Mouse (Mus musculus) CH12.LX (cell line): Measurements from ENCODE around the gene Macrod1. TPM values are rescaled to one million over a fixed set of nuclear protein-coding genes. Genes with fewer than 3 reads are reported as not detected.

Source experiments
- DNase-seq: peaks from one replicate; pipeline ENCODE4 v3.0.0-alpha.2; 2013; ENCODE audit errors: extremely low read depth
- H3K27ac ChIP-seq: 2 replicates; pipeline ENCODE4 v1.5.1; 2012; ENCODE audit warnings: low read depth, mild to moderate bottlenecking, control low read depth, moderate library complexity; ENCODE audit not compliant: insufficient read depth
- H3K27me3 ChIP-seq: replicated peaks from 2 replicates; pipeline ENCODE3; 2012; ENCODE audit warnings: inconsistent platforms
- H3K36me3 ChIP-seq, 2 experiments: replicated peaks in 1 of 2; 2 replicates each; pipeline versions ENCODE3 to v1.6.1; 2012; ENCODE audit warnings: inconsistent platforms in 1 of 2, low read length in 1 of 2, mild to moderate bottlenecking in 1 of 2, mixed read lengths in 1 of 2, moderate library complexity in 1 of 2; ENCODE audit not compliant: control insufficient read depth in 1 of 2, insufficient read depth in 1 of 2
- H3K4me1 ChIP-seq, 2 experiments: 2 replicates each; pipeline ENCODE4 v1.6.1; 2012; ENCODE audit warnings: inconsistent platforms in 1 of 2, moderate library complexity in 1 of 2; ENCODE audit not compliant: insufficient read depth in 2 of 2, control insufficient read depth in 1 of 2
- H3K4me2 ChIP-seq: 2 replicates; pipeline ENCODE4 v1.6.1; 2012; ENCODE audit warnings: low read depth, mild to moderate bottlenecking, control low read depth; ENCODE audit not compliant: poor library complexity, insufficient read depth, severe bottlenecking
- H3K4me3 ChIP-seq, 3 experiments: fragments of 150-350 bp in 1 of 3; sonication (generic) in 1 of 3; replicated peaks in 1 of 3; 2 replicates each; pipeline versions ENCODE3 to v1.5.1; 2011 to 2012; ENCODE audit warnings: low read depth in 2 of 3, low read length in 2 of 3, mild to moderate bottlenecking in 2 of 3, moderate library complexity in 2 of 3, control low read depth in 1 of 3, improper control_type of control experiment in 1 of 3, inconsistent platforms in 1 of 3, mixed read lengths in 1 of 3; ENCODE audit not compliant: poor library complexity in 1 of 3
- H3K79me2 ChIP-seq: replicated peaks from 2 replicates; pipeline ENCODE4 v1.6.1; 2012; ENCODE audit warnings: mild to moderate bottlenecking, moderate library complexity; ENCODE audit not compliant: control insufficient read depth, poor library complexity, insufficient read depth, severe bottlenecking; ENCODE audit errors: extremely low read depth
- H3K9ac ChIP-seq: 2 replicates; pipeline ENCODE4 v1.6.1; 2012; ENCODE audit warnings: low read depth, mild to moderate bottlenecking, control low read depth, moderate library complexity; ENCODE audit not compliant: insufficient read depth
- H3K9me3 ChIP-seq: replicated peaks from 2 replicates; pipeline ENCODE3; 2012; ENCODE audit warnings: low read length, inconsistent platforms, mixed read lengths
- CHD1 ChIP-seq: IDR thresholded peaks from 2 replicates; pipeline ENCODE4 v1.6.1; 2012; ENCODE audit warnings: low read depth, low read length, improper control_type of control experiment, inconsistent platforms
- CHD2 ChIP-seq: IDR thresholded peaks from 2 replicates; pipeline ENCODE4 v1.6.1; 2011; ENCODE audit warnings: low read length, improper control_type of control experiment
- CTCF ChIP-seq, 2 experiments: IDR thresholded peaks in 1 of 2; conservative IDR thresholded peaks in 1 of 2; 2 replicates each; pipeline ENCODE4 v1.5.1; 2011 to 2012; ENCODE audit warnings: low read depth in 2 of 2, low read length in 2 of 2, improper control_type of control experiment in 1 of 2, inconsistent platforms in 1 of 2, mild to moderate bottlenecking in 1 of 2, moderate library complexity in 1 of 2
- E2F4 ChIP-seq: IDR thresholded peaks from 2 replicates; pipeline ENCODE4 v1.6.1; 2011; ENCODE audit warnings: low read depth, low read length, improper control_type of control experiment; ENCODE audit not compliant: insufficient replicate concordance
- ELF1 ChIP-seq: IDR thresholded peaks from 2 replicates; pipeline ENCODE4 v1.6.1; 2014; ENCODE audit warnings: low read depth, mild to moderate bottlenecking, inconsistent platforms, low read length, improper control_type of control experiment
- EP300 ChIP-seq: IDR thresholded peaks from 2 replicates; pipeline ENCODE4 v1.6.1; 2011; ENCODE audit warnings: low read length, improper control_type of control experiment
- ETS1 ChIP-seq: conservative IDR thresholded peaks from 2 replicates; pipeline ENCODE4 v1.6.1; 2012; ENCODE audit warnings: low read depth, mild to moderate bottlenecking, inconsistent platforms, low read length, improper control_type of control experiment, moderate library complexity
- GABPA ChIP-seq: IDR thresholded peaks from 2 replicates; pipeline ENCODE4 v1.6.1; 2012; ENCODE audit warnings: low read depth, low read length, improper control_type of control experiment, inconsistent platforms; ENCODE audit not compliant: insufficient replicate concordance
- IRF4 ChIP-seq: IDR thresholded peaks from 2 replicates; pipeline ENCODE4 v1.6.1; 2014; ENCODE audit warnings: low read depth, mild to moderate bottlenecking, inconsistent platforms, low read length, improper control_type of control experiment
- JUND ChIP-seq: conservative IDR thresholded peaks from 2 replicates; pipeline ENCODE4 v1.6.1; 2011; ENCODE audit warnings: low read depth, low read length, improper control_type of control experiment
- KAT2A ChIP-seq: IDR thresholded peaks from 2 replicates; pipeline ENCODE4 v1.6.1; 2012; ENCODE audit warnings: low read length, improper control_type of control experiment, inconsistent platforms; ENCODE audit not compliant: insufficient replicate concordance
- MYC ChIP-seq: IDR thresholded peaks from 2 replicates; pipeline ENCODE4 v1.6.1; 2011; ENCODE audit warnings: low read depth, mild to moderate bottlenecking, improper control_type of control experiment, low read length
- NELFE ChIP-seq: IDR thresholded peaks from 2 replicates; pipeline ENCODE4 v1.6.1; 2011; ENCODE audit warnings: low read depth, low read length, improper control_type of control experiment
- NRF1 ChIP-seq: IDR thresholded peaks from 2 replicates; pipeline ENCODE4 v1.6.1; 2014; ENCODE audit warnings: low read depth, mild to moderate bottlenecking, inconsistent platforms, low read length, improper control_type of control experiment, moderate library complexity
- PAX5 ChIP-seq: IDR thresholded peaks from 2 replicates; pipeline ENCODE4 v1.6.1; 2012; ENCODE audit warnings: low read length, inconsistent platforms, mixed read lengths
- POLR2A ChIP-seq: IDR thresholded peaks from 2 replicates; pipeline ENCODE4 v1.6.1; 2011; ENCODE audit warnings: low read depth, mild to moderate bottlenecking, improper control_type of control experiment, low read length
- POLR2AphosphoS2 ChIP-seq: IDR thresholded peaks from 2 replicates; pipeline ENCODE4 v1.6.1; 2011; ENCODE audit warnings: low read depth, low read length, improper control_type of control experiment
- RAD21 ChIP-seq: IDR thresholded peaks from 2 replicates; pipeline ENCODE4 v1.6.1; 2011; ENCODE audit warnings: low read depth, mild to moderate bottlenecking, low read length, improper control_type of control experiment, moderate library complexity
- TBP ChIP-seq: conservative IDR thresholded peaks from 2 replicates; pipeline ENCODE4 v1.6.1; 2011; ENCODE audit warnings: low read depth, low read length, improper control_type of control experiment
- TCF12 ChIP-seq: IDR thresholded peaks from 2 replicates; pipeline ENCODE4 v1.6.1; 2014; ENCODE audit warnings: low read depth, mild to moderate bottlenecking, inconsistent platforms, low read length, improper control_type of control experiment
- ZC3H11A ChIP-seq: IDR thresholded peaks from 2 replicates; pipeline ENCODE4 v1.6.1; 2012; ENCODE audit warnings: low read depth, mild to moderate bottlenecking, inconsistent platforms, low read length, improper control_type of control experiment
- ZNF384 ChIP-seq: IDR thresholded peaks from 2 replicates; pipeline ENCODE4 v1.6.1; 2012; ENCODE audit warnings: low read depth, low read length, improper control_type of control experiment, inconsistent platforms
- dilution Hi-C: fragments of 300-500 bp; cut with MboI; formaldehyde crosslinking; loops from 2 replicates; pipeline ENCODE4 v1.14.3; 2020; ENCODE audit warnings: low sequenced_read_pairs; ENCODE audit not compliant: extremely low pct_unique_long_range_greater_than_20kb, extremely low pct_ligation_motif_present
- in situ Hi-C: fragments of 300-500 bp; cut with MboI; formaldehyde crosslinking; loops from 3 replicates; pipeline ENCODE4 v1.14.3; 2019; ENCODE audit warnings: low sequenced_read_pairs, low pct_ligation_motif_present, low pct_unique_long_range_greater_than_20kb, mixed read lengths
- polyA plus RNA-seq: library from polyadenylated mRNA; unstranded; fragments of >175 nt; gene quantifications from 2 replicates; pipeline ENCODE4 v1.2.1, GENCODE M21; 2012; ENCODE audit warnings: low read depth; ENCODE audit not compliant: insufficient read length
- total RNA-seq, 2 experiments: library from RNA; depleted of rRNA; stranded (reverse); fragments of 300-350 nt in 1 of 2; fragments of >200 nt in 1 of 2; gene quantifications; 2 replicates each; pipeline ENCODE4 v1.2.3; 2012 to 2014

The Macrod1 gene
- total and polyA plus RNA-seq, 3 experiments, result 1.0 TPM; not detected in 2

- no peak for DNase-seq
- dilution Hi-C loops, result no loop called here
- Histone ChIP-seq H3K27ac (no peak overlapping the region), H3K4me3 (no peak overlapping the region), H3K9me3 (no peaks in the 10 kb centered on the region), H3K36me3 (no peaks in the 10 kb centered on the region), H3K4me2 (no peak overlapping the region), H3K79me2 (no peaks in the 10 kb centered on the region), H3K4me1 (no peaks in the 10 kb centered on the region), H3K9ac (no peak overlapping the region), H3K27me3 (peaks cover 88% of the 10 kb centered on the region)
- in situ Hi-C loops, result no loop called here
- TF ChIP-seq RAD21 (peak; percentile 1; the same call in 1 of the 2 replicates), CTCF (conservative IDR thresholded peaks at IDR 0.05 in 1 of 2, IDR thresholded peaks at IDR 0.05 in 1 of 2; ENCODE audit: low read depth in 2 of 2, low read length in 2 of 2) (peak in 1 of 2 experiments; percentile 12; a peak in 2 of 4 replicates), IRF4 (no peak)
These were observed 47.4 kb downstream of the Macrod1 start for GRCm38 (mm10) chr19:7103993-7104401.

DNA sequence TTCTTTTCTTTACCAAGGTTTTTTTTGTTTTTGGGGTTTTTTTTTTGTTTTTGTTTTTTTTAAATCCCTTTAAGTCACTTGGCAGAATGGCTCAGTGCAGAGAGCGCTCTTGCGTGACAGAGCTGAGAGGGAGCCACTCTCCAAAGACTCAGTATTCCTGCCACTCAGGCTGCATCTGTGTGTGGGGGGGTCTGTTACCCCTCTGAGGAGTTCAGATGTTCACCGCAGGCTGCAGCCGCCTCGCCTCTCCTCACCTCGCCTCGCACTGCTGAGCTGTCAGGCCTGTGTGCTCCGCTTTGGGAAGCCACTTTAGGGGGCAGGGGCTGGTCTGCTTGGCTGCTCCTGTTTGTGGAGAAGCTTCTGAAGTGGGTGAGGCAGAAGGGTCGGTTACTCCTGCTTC lies 48.9 kb downstream of the Macrod1 start, which contains the start of gene Flrt1:
Gene Flrt1, minus strand, starts transcription at position 186 of the 400 bp plus-strand sequence.
- peaks cover 92% of the 10 kb centered on the region for H3K27me3 ChIP-seq
- H3K9ac ChIP-seq, result no peak within 1 kb of the TSS
- H3K27ac ChIP-seq, result no peak within 1 kb of the TSS
- no peaks in the 10 kb centered on the region for H3K79me2 ChIP-seq
- H3K4me3 ChIP-seq, result no peak within 1 kb of the TSS
- dilution Hi-C loops (no loop called here), in situ Hi-C loops (no loop called here)
- no peak for DNase-seq
- no peaks in the 10 kb centered on the region for H3K9me3 ChIP-seq
- H3K4me1 ChIP-seq, result no peaks in the 10 kb centered on the region
- no peaks in the 10 kb centered on the region for H3K36me3 ChIP-seq
- TF ChIP-seq IRF4, result no peak
- TF ChIP-seq ZNF384, result no peak
- no peak for TF ChIP-seq GABPA
- TF ChIP-seq CHD2, result no peak
- TF ChIP-seq PAX5, result no peak
- TF ChIP-seq, all 38 proteins: peak for 0
- H3K4me2 ChIP-seq, result no peak within 1 kb of the TSS

DNA sequence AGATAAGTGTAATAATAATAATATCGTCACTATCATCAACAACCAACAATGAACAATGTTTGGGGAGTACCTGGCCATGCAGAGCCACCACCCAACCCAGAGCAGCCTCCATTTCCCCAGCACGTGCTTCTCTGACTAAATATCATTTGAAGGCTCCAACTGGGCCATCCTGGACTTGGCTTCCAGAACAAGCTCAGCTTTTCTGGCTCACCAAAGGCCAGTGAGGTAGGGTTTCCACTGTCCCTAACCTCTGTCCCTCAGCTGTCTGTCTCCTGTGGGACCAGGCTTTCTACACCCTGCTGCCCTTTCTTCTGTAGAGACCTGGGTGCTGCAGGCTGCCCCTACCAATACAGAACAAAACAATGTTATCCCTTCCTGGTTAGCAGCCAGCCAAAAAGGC lies 50.0 kb downstream of the Macrod1 start:
- in situ Hi-C loops, result no loop called here
- no peak for TF ChIP-seq NELFE
- no peak for TF ChIP-seq ZC3H11A
- TF ChIP-seq PAX5, result no peak
- TF ChIP-seq EP300, result no peak
- no peak for TF ChIP-seq MYC
- no peak for TF ChIP-seq JUND
- TF ChIP-seq IRF4, result no peak
- TF ChIP-seq KAT2A, result no peak
- TF ChIP-seq ETS1, result no peak
- no peak for TF ChIP-seq POLR2AphosphoS2
- TF ChIP-seq E2F4, result no peak
- TF ChIP-seq ELF1, result no peak
- TF ChIP-seq POLR2A, result no peak
- no peak for TF ChIP-seq ZNF384
- TF ChIP-seq CHD1, result no peak
- no peak for TF ChIP-seq TCF12
- no peak for TF ChIP-seq TBP
- no peak for TF ChIP-seq NRF1
- TF ChIP-seq, all 38 proteins: peak for 0
- H3K27me3 ChIP-seq, result peaks cover 93% of the 10 kb centered on the region
- H3K27ac ChIP-seq, result no peak overlapping the region
- no peak overlapping the region for H3K9ac ChIP-seq
- H3K4me3 ChIP-seq, result no peak overlapping the region
- H3K36me3 ChIP-seq, result no peaks in the 10 kb centered on the region
- no peaks in the 10 kb centered on the region for H3K4me1 ChIP-seq
- no peaks in the 10 kb centered on the region for H3K9me3 ChIP-seq
- H3K4me2 ChIP-seq, result no peak overlapping the region
- dilution Hi-C loops, result no loop called here
- no peaks in the 10 kb centered on the region for H3K79me2 ChIP-seq
- no peak for DNase-seq
